Mouse (Mus musculus) embryonic fibroblast, embryonic 13.5 days (primary cell): ENCODE measurements around the gene Gm12394. TPM values are rescaled to one million over a fixed set of nuclear protein-coding genes. Genes with fewer than 3 reads are reported as not detected.

ENCODE experiments used
- H3K27ac ChIP-seq: 2 replicates; pipeline ENCODE4 v1.5.1; 2012; ENCODE audit warnings: low read length, control low read depth, inconsistent platforms; ENCODE audit not compliant: insufficient read depth
- H3K4me1 ChIP-seq: 2 replicates; pipeline ENCODE4 v1.6.1; 2011; ENCODE audit warnings: low read length; ENCODE audit not compliant: control insufficient read depth, insufficient read depth
- H3K4me3 ChIP-seq: 2 replicates; pipeline ENCODE4 v1.5.1; 2011; ENCODE audit warnings: mild to moderate bottlenecking, control low read depth, low read length; ENCODE audit not compliant: insufficient read depth
- CTCF ChIP-seq: IDR thresholded peaks from 2 replicates; pipeline ENCODE4 v1.5.1; 2011; ENCODE audit warnings: mild to moderate bottlenecking, control low read depth, low read length, moderate library complexity, borderline replicate concordance; ENCODE audit not compliant: insufficient read depth
- POLR2A ChIP-seq: IDR thresholded peaks from 2 replicates; pipeline ENCODE4 v1.6.1; 2011; ENCODE audit warnings: low read depth, mild to moderate bottlenecking, control low read depth, low read length, moderate library complexity
- polyA plus RNA-seq: library from polyadenylated mRNA; stranded (reverse); fragments of >200 nt; gene quantifications from 2 replicates; pipeline ENCODE4 v1.2.4, GENCODE M21; 2011; ENCODE audit warnings: low read depth; ENCODE audit not compliant: missing spikeins, insufficient read length

The Gm12394 gene
- polyA plus RNA-seq, 1 experiment: not detected

DNA sequence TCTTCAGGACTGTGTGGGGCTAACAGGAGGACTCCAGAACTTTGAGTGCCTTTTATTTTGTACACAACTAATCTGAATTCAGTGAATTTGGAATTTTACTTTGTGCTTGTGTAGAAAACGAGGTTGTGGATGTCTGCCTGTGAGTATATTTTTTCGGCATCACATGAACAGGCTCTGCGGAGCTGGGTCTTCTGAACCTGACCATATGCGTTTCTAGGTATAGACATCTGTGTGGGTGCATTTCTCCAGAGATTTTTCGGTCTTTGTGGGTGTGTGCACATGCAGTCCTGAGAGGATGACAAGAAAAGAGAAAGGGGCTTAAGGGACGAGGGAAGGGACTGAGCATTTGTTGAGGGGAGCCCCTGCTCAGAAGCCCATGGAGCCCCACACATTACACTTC is 30.4 kb upstream of the Gm12394 start:
- no peak overlapping the region for H3K27ac ChIP-seq
- no peak for TF ChIP-seq CTCF
- TF ChIP-seq POLR2A: no peak
- H3K4me3 ChIP-seq: no peak overlapping the region

GRCm38 (mm10) chr4:42880677-42880948 is 24.0 kb upstream of the Gm12394 start:
- H3K4me3 ChIP-seq: no peak overlapping the region
- TF ChIP-seq POLR2A (no peak), CTCF (no peak)
- H3K4me1 ChIP-seq: no peaks in the 10 kb centered on the region
- no peak overlapping the region for H3K27ac ChIP-seq

More for the DNA sequence above, 30.4 kb upstream of the Gm12394 start:
- H3K4me1 ChIP-seq: no peaks in the 10 kb centered on the region

DNA sequence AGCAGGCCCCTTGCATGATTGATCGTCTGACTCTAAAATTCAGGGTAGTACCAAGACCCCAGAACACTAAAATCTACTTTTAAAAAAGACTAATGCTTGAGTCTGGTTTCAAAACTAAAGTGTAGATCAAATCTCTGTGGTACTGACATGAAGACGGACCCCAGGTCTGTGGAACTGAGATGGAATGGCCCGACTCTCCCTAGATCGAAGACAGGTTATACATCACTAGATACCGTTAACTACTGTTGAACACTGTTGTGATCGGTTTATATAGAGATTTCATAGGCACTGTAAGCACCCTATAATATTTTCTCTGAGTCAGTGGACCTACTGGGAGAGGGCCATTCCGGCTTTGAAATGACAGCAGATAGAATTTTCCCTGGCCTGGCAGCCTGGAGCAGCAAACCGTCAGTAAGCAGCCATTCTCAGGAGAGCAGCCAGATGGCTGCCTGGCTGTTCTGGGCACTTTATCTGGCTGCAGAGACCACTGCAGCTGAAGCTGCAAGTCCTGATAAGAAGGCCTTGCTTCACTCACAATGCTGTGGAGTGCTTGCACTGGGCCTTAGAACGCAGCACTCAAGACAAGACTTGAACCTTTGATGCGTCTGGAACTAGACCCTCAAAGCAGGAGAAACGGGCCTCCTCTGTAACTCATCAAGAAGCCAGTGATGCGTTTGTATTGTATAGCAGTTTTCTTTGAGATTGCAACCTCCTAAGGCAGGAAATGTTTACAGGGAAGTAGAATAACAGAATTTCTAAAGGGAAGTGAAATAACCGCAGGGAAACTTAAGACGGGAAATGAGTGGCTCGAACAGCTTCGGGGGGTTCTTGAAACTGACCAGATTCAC is 23.5 kb upstream of the Gm12394 start:
- Histone ChIP-seq H3K27ac (no peak overlapping the region), H3K4me3 (no peak overlapping the region), H3K4me1 (no peaks in the 10 kb centered on the region)
- TF ChIP-seq POLR2A: no peak
- TF ChIP-seq CTCF: no peak

DNA sequence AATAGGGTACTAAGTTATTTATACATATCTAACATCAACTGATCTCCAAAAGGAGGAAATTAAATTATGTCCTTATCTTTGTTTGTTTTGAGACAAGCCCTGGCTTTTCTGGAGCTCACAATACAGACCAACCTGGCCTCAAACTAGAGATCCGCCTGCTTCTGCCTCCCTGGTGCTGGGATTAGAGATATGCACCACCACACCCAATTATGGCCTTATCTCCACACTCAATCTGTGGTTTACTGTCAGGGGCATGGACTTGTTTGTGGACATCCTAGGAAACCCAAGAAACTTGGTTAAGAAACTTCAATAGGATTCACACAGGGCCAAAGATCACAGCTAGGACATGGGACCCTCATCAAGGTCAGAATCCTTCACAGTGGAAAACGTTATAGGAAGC is 21.1 kb upstream of the Gm12394 start:
- no peaks in the 10 kb centered on the region for H3K4me1 ChIP-seq
- no peak overlapping the region for H3K4me3 ChIP-seq
- H3K27ac ChIP-seq: no peak overlapping the region
- TF ChIP-seq POLR2A (no peak), CTCF (no peak)

DNA sequence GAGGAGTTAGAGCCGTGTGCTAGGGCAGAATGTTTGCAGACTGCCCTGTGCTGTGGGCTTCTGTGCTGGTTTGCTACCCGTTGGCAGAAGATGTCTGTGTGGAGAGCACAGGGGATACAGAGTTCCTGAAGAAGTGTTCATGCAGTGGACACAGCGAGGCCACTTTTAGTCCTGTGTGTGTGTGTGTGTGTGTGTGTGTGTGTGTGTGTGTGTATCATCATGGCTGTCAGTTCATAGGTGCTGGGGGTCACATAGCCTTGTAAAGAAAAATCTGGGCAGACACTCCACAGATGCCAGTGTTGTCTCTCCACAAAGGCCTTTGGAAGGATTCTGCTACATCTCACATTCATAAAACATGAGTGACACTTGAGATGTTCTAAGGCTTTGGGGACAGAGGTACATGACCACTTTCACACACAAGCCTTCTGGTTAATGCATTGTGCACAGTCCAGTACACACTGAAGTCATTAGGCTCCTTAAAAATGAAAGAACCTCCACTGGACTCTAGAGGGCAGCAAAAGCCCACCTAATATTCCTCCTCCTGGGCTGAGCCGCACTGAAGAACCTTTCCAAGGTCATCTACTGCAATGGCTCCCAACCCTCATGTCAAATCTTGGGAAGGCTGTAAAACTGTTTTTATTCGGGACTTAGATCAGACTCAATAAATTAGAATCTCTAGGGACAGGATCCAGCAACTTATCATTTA is 20.2 kb upstream of the Gm12394 start:
- no peaks in the 10 kb centered on the region for H3K4me1 ChIP-seq
- no peak overlapping the region for H3K4me3 ChIP-seq
- TF ChIP-seq CTCF (no peak), POLR2A (no peak)
- H3K27ac ChIP-seq: no peak overlapping the region

GRCm38 (mm10) chr4:42874134-42874533 is 17.6 kb upstream of the Gm12394 start, which contains the start of gene Fam205c:
TSS of gene Fam205c (minus strand) at chr4:42874234.
- no peak for TF ChIP-seq CTCF
- no peak for TF ChIP-seq POLR2A
- Histone ChIP-seq H3K4me3 (no peak within 1 kb of the TSS), H3K4me1 (no peaks in the 10 kb centered on the region), H3K27ac (no peak within 1 kb of the TSS)

DNA sequence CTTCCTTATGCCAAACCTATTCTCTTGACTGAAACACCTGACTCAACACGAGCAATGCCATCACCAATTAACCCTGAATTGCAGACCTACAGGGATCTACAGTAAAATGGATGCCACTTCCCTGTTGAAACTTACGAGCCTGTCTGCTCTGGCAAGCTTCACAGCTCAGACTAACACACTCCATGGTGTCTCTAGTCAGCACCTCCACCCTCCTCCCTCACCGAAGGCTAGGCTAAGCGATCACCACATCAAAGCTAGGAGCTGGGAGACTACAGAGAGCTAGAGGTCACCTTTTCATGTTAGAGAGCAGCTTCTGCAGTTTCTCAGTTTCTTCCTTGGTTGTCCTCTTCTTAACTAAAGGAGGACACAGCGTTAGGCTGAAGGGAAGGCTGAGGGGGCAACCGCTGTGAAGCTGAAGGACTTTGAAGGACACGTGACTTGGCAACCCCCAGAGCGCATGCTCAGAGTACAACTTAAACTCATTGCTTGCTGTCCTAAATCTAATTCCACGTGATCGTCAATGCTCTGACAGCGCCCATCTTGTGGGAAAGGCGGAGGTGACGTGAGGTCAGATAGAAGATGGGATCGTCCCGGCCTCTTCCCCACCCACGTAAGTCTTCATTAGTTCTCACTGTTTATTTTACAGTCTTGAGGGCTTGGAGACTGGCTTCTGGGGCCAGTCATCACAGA is 16.3 kb upstream of the Gm12394 start:
- H3K27ac ChIP-seq: no peak overlapping the region
- no peak overlapping the region for H3K4me3 ChIP-seq
- H3K4me1 ChIP-seq: no peaks in the 10 kb centered on the region
- TF ChIP-seq POLR2A (no peak), CTCF (no peak)

GRCm38 (mm10) chr4:42872151-42872550 is 15.6 kb upstream of the Gm12394 start:
- H3K4me3 ChIP-seq: no peak overlapping the region
- no peaks in the 10 kb centered on the region for H3K4me1 ChIP-seq
- no peak overlapping the region for H3K27ac ChIP-seq
- no peak for TF ChIP-seq CTCF
- TF ChIP-seq POLR2A: no peak

GRCm38 (mm10) chr4:42870748-42871147 is 14.2 kb upstream of the Gm12394 start:
- TF ChIP-seq POLR2A (no peak), CTCF (no peak)
- Histone ChIP-seq H3K4me1 (no peaks in the 10 kb centered on the region), H3K4me3 (no peak overlapping the region), H3K27ac (no peak overlapping the region)

GRCm38 (mm10) chr4:42868193-42868592 is 11.6 kb upstream of the Gm12394 start:
- Histone ChIP-seq H3K4me3 (no peak overlapping the region), H3K27ac (no peak overlapping the region), H3K4me1 (no peaks in the 10 kb centered on the region)
- TF ChIP-seq POLR2A (no peak), CTCF (no peak)
